Mouse (Mus musculus): ENCODE measurements at regions not wholly inside any gene's neighbourhood (a gene's known extent, or its start where the extent isn't known, plus 50 kb on each side); places are given as distances from the start of the nearest gene placed in this dataset.

GRCm38 (mm10) chr15:87264906-87265305, 279.2 kb upstream of the Fam19a5 start:
- DNase-seq: no peak

- no peak for DNase-seq
Measured at GRCm38 (mm10) chr15:87290987-87291529, 253.0 kb upstream of the Fam19a5 start.

GRCm38 (mm10) chr15:87319896-87320295, 224.2 kb upstream of the Fam19a5 start:
- DNase-seq: no peak

GRCm38 (mm10) chr15:87321067-87321985, 222.8 kb upstream of the Fam19a5 start:
- DNase-seq: no peak

- DNase-seq: no peak
Measured at GRCm38 (mm10) chr15:87325389-87325788, 218.7 kb upstream of the Fam19a5 start.

- no peak for DNase-seq
Measured at GRCm38 (mm10) chr15:87326281-87326680, 217.8 kb upstream of the Fam19a5 start.

GRCm38 (mm10) chr15:87332441-87332840, 211.7 kb upstream of the Fam19a5 start:
- DNase-seq: no peak

GRCm38 (mm10) chr15:87333527-87333926, 210.6 kb upstream of the Fam19a5 start:
- no peak for DNase-seq

DNA sequence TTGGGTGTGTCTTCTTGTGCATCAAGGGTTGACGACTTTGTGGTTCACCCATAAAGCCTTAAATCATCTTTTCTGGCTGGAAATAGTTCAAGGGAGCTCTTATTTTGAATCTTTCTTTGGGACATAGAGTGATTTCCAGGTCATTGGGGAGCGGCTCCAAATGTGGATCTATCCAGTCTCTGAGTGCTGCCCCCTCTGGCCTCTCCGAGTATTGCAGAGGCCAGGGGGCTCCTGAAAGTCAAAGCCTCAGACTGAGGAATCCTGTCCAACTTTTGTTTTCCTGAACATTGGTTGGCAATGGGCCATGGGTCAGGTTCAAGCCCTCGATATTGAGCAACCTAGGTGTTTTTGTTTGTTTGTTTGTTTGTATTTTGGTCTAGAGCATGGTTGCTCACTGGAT, 209.7 kb upstream of the Fam19a5 start:
- peak; percentile 13 for DNase-seq

DNA sequence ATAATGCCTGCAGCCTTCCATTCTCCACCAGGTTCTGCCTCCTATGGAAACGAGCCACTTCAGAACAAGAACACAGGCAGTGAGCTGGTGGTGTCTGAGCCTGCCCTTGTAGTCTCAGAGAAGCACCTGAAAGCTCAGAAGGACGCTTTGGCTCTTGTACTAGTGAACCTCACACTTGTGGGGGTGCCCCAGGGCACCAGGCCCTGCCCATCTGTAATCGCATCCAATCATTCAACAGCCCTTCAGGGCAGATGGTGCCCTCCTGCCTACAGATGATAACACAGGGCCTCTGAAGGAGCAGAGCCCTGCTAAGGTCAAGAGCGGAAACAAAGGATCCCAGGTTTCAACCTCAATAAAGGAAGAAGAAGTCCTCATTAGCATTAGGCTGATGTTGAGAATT, 208.8 kb upstream of the Fam19a5 start:
- DNase-seq: no peak

DNA sequence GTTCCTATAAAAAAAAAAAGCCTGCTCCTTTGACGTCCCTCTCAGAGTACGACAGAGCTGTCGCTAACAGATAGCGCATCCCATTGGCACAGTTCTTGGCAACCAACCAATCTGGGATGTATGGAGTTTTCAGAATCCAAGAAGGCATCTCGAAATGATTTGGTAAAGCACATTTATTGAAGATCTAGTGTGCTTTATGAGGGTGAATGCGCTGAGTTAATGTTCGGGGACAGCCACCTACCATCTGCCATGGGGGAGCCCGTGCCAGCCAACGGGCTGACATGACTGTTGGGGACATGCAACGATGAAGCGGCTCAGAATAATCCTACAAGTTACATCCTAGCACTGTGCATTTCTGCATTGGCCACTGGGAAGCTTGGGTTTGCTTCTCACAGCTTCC, 208.4 kb upstream of the Fam19a5 start:
- DNase-seq: no peak

DNA sequence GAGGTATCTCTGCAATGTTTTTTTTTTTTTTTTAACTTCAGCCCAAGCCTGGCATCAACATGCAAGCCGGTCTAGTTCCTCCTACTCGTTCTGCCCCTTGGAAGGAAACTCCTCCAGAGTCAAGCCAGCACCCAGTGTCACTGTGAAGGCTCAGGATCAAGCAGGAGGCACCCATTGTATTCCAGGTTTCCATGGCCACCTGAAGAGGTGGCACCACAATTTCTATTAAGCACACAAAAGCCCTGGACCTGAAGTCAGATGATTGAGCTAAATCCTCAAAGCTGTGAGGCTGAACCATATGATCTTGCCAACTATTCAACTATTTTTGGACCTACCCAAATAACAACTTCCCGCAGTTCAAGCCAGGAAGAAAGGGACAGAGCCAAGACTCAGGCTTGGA, 204.2 kb upstream of the Fam19a5 start:
- no peak for DNase-seq

DNA sequence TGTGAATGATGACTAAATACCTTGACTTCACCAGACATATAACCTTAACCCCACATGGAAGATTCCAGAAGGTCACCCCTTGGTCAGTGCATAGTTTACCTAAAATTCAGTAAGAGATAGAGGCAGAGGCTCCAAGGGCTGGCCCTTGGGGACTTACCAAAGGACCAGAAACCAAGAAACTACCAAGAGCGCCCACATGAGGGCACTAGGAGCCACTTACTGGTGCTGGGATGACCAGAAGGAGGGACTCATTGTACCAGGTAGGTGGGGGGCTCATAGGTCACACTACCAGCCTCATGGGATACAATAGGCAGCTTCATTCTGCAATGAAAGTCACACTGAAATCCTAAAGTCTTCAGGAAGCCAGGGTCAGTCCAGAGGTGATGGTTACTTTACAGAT, 201.4 kb upstream of the Fam19a5 start:
- DNase-seq: no peak

GRCm38 (mm10) chr15:87345826-87346225, 198.3 kb upstream of the Fam19a5 start:
- DNase-seq: no peak

DNA sequence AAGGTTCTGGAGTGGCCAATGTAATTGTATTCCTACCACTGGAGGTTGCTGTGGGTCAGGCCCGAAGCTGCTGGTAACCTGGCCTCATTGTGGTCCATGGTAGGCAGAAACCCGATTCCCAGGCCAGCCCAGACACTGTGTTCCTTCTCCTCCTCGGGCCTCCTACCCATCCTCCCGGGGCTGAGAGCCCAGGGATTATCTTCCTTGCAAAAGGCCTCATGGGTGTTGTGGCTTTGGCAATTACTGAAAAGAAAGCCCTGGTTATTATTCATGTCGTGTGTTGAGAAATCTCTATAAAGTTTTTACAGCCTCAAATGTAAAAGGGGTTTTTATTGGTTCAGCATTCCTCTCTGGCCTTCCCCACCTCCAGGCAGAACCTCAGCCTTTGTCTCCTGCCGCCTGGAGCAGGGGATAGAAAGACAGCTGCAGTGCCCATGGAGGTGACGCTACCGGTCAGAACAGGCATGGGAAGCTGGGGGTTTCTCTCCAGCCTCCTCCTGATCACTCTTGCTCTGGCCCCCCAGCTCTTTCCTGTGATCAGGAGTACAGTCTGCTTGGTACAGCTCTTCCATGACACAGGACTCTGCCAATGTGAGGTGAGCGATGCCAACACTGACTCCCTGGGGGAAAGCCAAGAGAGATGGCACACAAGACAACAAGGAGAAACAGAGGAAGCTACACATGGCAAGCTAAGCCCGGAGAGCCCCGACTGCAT, 194.4 kb upstream of the Fam19a5 start:
- DNase-seq: no peak

- DNase-seq: no peak
Measured at GRCm38 (mm10) chr15:87352812-87353211, 191.3 kb upstream of the Fam19a5 start.

DNA sequence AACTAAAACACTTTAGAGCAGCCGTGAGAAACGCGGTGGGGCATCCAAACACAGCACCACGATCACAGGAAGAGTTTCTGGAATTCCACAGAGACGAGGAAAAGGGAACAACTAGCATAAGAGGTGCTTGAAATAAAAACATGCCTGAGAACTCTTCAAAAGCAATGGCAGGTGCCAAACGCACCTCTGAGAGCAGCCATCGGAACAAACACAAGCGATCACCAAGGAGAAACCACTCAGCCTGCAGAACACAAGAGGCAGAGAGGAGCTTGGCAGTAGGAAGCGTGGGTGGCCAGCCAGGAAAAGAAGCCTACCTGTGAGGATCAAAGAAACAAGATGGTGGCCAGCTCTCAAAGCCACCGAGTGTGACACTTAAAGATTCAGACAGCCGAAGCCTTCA, 190.2 kb upstream of the Fam19a5 start:
- DNase-seq: no peak

- no peak for DNase-seq
Measured at GRCm38 (mm10) chr15:87360457-87360856, 183.6 kb upstream of the Fam19a5 start.

DNA sequence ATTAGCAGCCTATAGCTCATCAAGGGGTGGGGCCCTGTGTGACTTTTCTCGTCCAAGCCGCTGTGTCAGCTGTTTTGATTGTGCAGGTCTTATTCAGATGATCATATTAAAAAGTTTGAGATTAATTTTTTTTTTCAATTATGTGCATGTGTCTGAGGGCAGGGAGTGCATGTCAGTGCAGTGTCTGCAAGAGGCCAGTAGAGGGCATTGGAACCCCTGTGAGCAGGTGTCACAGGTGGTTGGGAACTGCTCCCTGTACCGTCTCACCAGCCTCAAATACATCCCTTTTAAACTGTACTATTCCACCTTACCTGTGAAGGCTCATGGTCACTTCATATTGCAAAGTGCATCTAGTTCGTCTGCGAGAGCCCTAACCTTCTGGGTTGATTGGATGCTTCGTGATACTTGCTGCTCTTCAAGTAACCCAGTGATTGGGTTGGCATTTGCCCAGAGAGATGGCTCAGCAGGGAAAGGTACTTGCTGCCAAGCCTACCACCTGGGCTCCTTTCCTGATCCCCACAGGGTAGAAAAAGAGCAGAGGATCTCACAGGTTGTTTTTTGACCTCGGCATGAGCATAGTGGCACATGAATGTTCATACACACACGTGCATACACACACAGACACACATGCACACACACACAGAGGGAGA, 178.3 kb upstream of the Fam19a5 start:
- DNase-seq: peak; percentile 32

DNA sequence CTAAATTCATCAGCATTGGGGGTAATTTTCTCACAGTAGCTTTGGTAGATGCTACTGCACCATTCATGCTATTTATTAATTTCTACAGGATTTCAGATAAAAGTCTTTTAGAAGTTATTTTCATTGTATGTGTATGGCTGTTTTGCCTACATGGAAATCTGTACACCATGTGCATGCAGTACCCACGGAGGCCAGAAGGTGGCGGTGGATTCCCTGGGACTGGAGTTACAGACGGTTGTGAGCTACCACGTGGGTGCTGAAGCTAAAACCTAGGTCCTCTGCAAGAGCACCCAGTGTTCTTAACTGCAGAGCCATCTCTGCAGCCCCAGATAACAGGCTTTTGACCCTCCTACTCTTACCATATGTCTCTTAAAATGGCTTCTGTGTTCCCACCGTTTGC, 176.7 kb upstream of the Fam19a5 start:
- no peak for DNase-seq

DNA sequence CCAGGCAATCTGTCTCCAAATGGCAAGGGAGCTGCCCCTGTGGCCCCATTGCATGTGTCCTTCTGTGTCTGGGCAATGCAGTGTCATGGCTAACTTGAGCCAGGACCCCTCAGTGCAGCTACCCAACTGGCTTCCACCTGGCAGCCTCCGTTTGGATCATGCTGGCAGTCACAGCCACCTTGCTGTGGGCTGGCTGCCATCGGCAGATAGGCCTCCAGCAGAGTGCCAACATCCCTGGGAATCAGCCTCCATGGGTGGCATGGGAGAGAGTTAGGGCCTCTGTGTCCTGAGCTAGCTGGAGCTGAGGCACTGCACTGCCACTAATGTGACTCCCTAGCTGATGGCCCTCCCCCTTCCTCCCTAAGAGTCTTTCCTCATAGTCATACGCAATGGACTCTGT, 174.7 kb upstream of the Fam19a5 start:
- no peak for DNase-seq

DNA sequence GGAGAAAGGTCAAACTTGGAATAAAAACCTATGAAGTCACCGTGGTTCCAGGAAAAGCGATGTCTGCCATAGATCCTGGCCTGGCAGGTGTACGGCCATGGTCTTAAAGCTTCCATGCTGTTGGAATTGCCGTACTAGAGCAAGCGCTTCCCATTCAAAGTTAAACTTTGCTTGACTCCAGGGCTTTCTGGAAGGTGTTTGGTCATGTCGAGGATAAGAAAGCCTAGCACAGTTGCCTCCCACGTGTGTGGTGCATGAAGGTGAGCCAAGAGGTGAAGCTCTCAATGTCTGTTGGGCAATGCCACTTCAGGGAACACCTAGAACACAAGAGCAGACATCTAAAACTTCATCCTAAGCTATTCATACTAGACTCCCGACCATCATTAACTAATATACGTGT, 174.3 kb upstream of the Fam19a5 start:
- no peak for DNase-seq

DNA sequence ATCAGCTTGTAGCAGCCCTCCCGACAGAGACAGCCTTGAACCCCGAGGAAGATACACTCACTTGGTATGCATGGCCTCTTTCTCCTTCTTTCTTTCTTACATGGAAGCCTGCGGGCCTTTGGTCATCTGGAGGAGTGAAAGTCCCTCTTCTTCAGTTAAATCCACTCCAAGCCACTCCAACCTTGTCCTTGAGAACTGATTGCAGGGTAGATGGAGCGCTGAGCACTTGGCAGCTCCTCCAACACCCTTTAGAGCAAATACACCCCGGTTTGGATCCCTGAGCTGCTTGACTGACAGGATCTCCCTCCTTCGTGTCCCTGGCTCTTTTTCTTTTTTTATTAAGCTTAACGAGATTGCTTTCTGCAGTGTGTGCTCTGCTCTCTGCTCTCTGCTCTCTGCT, 173.3 kb upstream of the Fam19a5 start:
- no peak for DNase-seq

Measured in embryo, embryonic 11 days (tissue).